Mouse (Mus musculus) lung, postnatal 0 days (tissue): Measurements from ENCODE around the gene Prss50. TPM values are rescaled to one million over a fixed set of nuclear protein-coding genes. Genes with fewer than 3 reads are reported as not detected.
A peak's percentile ranks its signal among the peaks of the same experiment; 100 is the strongest.

Experiments
- ATAC-seq: fragments of 200-750 bp; cut with Nextera tagmentation; 2 replicates; pipeline ENCODE4 v1.8.0; 2017; ENCODE audit warnings: moderate library complexity
- DNase-seq: peaks from one replicate; pipeline ENCODE4 v3.0.0-alpha.2; 2016; ENCODE audit warnings: low spot score
- H3K27ac ChIP-seq: fragments of 300-500 bp; sonication (generic); 2 replicates; pipeline ENCODE4 v1.5.1; 2014; ENCODE audit warnings: antibody characterized with exemption, mild to moderate bottlenecking, low read length, mixed read lengths
- H3K27me3 ChIP-seq: fragments of 300-500 bp; sonication (generic); replicated peaks from 2 replicates; pipeline ENCODE4 v1.6.1; 2014; ENCODE audit warnings: low read length, mixed read lengths; ENCODE audit not compliant: insufficient read depth
- H3K36me3 ChIP-seq: fragments of 300-500 bp; sonication (generic); 2 replicates; pipeline ENCODE4 v1.6.1; 2014; ENCODE audit warnings: low read length, mixed read lengths; ENCODE audit not compliant: insufficient read depth
- H3K4me1 ChIP-seq: fragments of 300-500 bp; sonication (generic); 2 replicates; pipeline ENCODE4 v1.6.1; 2014; ENCODE audit warnings: antibody characterized with exemption, low read depth, low read length, mixed read lengths; ENCODE audit not compliant: insufficient read depth
- H3K4me2 ChIP-seq: fragments of 300-500 bp; sonication (generic); replicated peaks from 2 replicates; pipeline ENCODE4 v1.6.1; 2014; ENCODE audit warnings: low read depth, mild to moderate bottlenecking, low read length, moderate library complexity, mixed read lengths
- H3K4me3 ChIP-seq: fragments of 300-500 bp; sonication (generic); 2 replicates; pipeline ENCODE4 v1.5.1; 2014; ENCODE audit warnings: low read depth, low read length
- H3K9ac ChIP-seq: fragments of 300-500 bp; sonication (generic); replicated peaks from 2 replicates; pipeline ENCODE4 v1.6.1; 2014; ENCODE audit warnings: low read depth, mild to moderate bottlenecking
- H3K9me3 ChIP-seq: fragments of 300-500 bp; sonication (generic); 2 replicates; pipeline ENCODE4 v1.6.1; 2016; ENCODE audit warnings: low read length, mixed read lengths
- CTCF ChIP-seq: IDR thresholded peaks from 2 replicates; pipeline ENCODE4 v1.5.1; 2016; ENCODE audit warnings: antibody characterized with exemption, mild to moderate bottlenecking
- EP300 ChIP-seq: IDR thresholded peaks from 2 replicates; pipeline ENCODE4 v1.6.1; 2016; ENCODE audit warnings: antibody characterized with exemption, mild to moderate bottlenecking, control low read depth
- WGBS: fragments of 180-500 bp; shearing (Covaris S2); extraction: QIAGEN DNeasy Blood & Tissue Kit; methylation state at CpG from one replicate; pipeline ENCODE4 v1.1.7; 2014; 5-methylcytosine and 5-hydroxymethylcytosine counted together
- polyA plus RNA-seq: library from polyadenylated mRNA; unstranded; fragments of >200 nt; fragmentation: Nextera tagmentation; extraction: Ambion mirVana; gene quantifications from 2 replicates; pipeline ENCODE4 v1.2.1, GENCODE M21; 2015

Gene Prss50
- polyA plus RNA-seq, 1 experiment from 2014 or later = 0.20 TPM

DNA sequence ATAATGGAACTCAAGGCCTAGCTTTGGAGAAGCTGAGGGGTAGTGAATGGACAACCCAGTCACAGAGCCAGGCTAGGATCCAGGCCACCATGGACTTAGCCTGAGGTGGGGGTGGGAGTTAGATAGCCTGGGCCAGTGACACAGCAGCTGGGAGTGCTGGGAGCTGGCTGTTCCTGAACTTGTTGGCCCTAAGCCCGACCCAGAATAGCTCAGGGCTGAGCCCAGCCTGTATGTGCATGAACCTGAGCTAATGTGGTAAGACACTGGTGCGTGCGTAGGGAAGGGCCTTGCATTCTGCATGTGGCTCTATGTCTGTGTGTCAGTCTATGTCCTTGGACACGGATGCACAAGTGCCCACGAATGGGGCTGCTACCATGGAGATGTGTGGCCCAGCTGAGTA, 20.1 kb downstream of the Prss50 start:
- no peak overlapping the region for H3K4me2 ChIP-seq
- no peak overlapping the region for H3K4me3 ChIP-seq
- H3K9me3 ChIP-seq = no peaks in the 10 kb centered on the region
- no peak for TF ChIP-seq EP300
- TF ChIP-seq CTCF = no peak
- ATAC-seq (no peak), DNase-seq (no peak)
- WGBS = 73% methylated on average over 5 of the region's 5 CpGs
- no peak overlapping the region; the same call in 1 of the 2 replicates for H3K27ac ChIP-seq
- H3K36me3 ChIP-seq = no peaks in the 10 kb centered on the region
- peaks cover 11% of the 10 kb centered on the region; the same call in 1 of the 2 replicates for H3K4me1 ChIP-seq
- no peak overlapping the region for H3K9ac ChIP-seq
- H3K27me3 ChIP-seq = no peaks in the 10 kb centered on the region

DNA sequence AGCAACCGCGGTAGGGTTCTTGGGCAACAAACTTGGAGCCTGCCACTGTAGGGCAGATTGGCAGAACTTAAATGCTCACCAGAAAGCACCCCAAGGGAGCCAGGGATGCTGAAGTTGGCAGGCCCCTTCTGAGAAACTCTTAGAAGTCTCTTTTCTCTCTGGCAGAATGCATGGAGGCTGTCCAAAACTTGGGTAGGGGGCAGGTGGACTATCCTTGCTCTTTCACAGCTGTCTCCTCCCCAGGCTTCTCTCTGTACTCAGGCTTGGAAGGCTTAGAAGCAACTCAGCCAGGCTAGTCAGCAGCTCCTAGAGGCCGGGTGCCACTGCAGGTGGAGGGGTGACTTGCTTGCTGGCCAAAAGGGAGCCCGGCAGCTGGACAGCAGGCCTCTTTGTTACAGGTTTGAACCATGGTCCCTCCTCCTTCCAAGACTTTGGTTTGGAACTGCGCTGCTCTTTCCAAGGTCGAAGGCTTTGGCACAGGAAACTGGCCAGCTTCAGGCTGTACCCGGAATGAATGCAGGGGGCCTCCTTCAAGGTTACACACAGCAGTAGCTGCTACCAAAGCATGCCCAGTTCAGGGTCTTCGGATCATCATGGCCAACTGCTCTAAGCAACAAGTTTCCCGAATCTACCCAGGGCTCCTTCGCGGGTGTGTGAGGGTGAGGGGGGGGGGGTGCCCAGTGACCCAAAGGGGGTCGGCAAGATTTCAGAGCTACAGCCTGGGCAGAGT, 21.6 kb downstream of the Prss50 start, which contains the start of gene Als2cl:
Gene Als2cl, plus strand, starts transcription at position 680 of the 730 bp plus-strand sequence.
- peaks cover 11% of the 10 kb centered on the region; the same call in 1 of the 2 replicates for H3K4me1 ChIP-seq
- TF ChIP-seq EP300 (no peak), CTCF (peak; percentile 10; the same call in 1 of the 2 replicates)
- no peaks in the 10 kb centered on the region for H3K27me3 ChIP-seq
- WGBS = 9% methylated on average over 12 of the region's 12 CpGs
- H3K4me2 ChIP-seq = peak within 1 kb of the TSS; percentile 83
- no peaks in the 10 kb centered on the region for H3K9me3 ChIP-seq
- peak within 1 kb of the TSS; percentile 57 for H3K4me3 ChIP-seq
- peak within 1 kb of the TSS; percentile 91 for H3K27ac ChIP-seq
- ATAC-seq (0 out of 2 replicates have a peak, but pooled peaks have one; percentile 7), DNase-seq (peak; percentile 54)
- H3K36me3 ChIP-seq = no peaks in the 10 kb centered on the region
- H3K9ac ChIP-seq = peak within 1 kb of the TSS; percentile 41

GRCm38 (mm10) chr9:110879998-110880561, 22.3 kb downstream of the Prss50 start, which contains the start of gene Tmie:
Gene Tmie (minus strand): TSS chr9:110880113.
- DNase-seq (peak; percentile 94), ATAC-seq (peak; percentile 84)
- no peaks in the 10 kb centered on the region for H3K36me3 ChIP-seq
- TF ChIP-seq EP300 = peak; percentile 6; the same call in 1 of the 2 replicates
- no peak for TF ChIP-seq CTCF
- H3K4me3 ChIP-seq = peak within 1 kb of the TSS; percentile 57
- peak within 1 kb of the TSS; percentile 91 for H3K27ac ChIP-seq
- H3K4me1 ChIP-seq = peaks cover 11% of the 10 kb centered on the region; the same call in 1 of the 2 replicates
- H3K27me3 ChIP-seq = no peaks in the 10 kb centered on the region
- no peaks in the 10 kb centered on the region for H3K9me3 ChIP-seq
- peak within 1 kb of the TSS; percentile 41 for H3K9ac ChIP-seq
- peak within 1 kb of the TSS; percentile 83 for H3K4me2 ChIP-seq
- WGBS = 0% methylated on average over 39 of the region's 57 CpGs

- Histone ChIP-seq H3K4me3 (peak overlapping the region; percentile 57), H3K4me1 (peaks cover 11% of the 10 kb centered on the region; the same call in 1 of the 2 replicates), H3K9me3 (no peaks in the 10 kb centered on the region), H3K27me3 (no peaks in the 10 kb centered on the region), H3K36me3 (no peaks in the 10 kb centered on the region), H3K9ac (peak overlapping the region; percentile 35; the same call in 1 of the 2 replicates), H3K27ac (peak overlapping the region; percentile 91), H3K4me2 (peak overlapping the region; percentile 83)
- TF ChIP-seq EP300 (peak; percentile 44; the same call in 1 of the 2 replicates), CTCF (no peak)
- 37% methylated on average over 4 of the region's 4 CpGs for WGBS
- peak; percentile 81 for ATAC-seq
- peak; percentile 87 for DNase-seq
These were observed 23.0 kb downstream of the Prss50 start for GRCm38 (mm10) chr9:110880772-110881171.

DNA sequence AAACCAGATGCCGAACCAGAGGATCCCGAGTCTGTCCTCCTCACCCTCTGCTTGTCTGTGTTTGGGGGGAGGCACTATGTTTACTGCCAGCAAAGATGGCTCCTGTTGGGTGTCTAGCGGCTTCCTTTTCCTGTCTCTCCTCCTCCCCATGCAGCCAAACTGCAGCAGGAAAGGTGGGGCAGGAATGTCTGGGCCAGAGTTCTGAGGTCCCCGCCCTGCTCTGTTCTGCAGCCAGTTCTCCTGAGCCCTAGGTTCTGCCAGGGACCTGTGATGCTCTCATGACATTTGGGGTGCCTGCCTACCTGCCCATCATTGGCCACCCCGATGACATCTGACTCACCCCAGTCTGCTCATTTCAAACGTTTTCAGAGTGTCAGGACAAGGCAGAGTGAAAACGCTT, 24.2 kb downstream of the Prss50 start:
- Histone ChIP-seq H3K36me3 (no peaks in the 10 kb centered on the region), H3K9me3 (no peaks in the 10 kb centered on the region), H3K27me3 (no peaks in the 10 kb centered on the region), H3K4me2 (peak overlapping the region; percentile 83), H3K4me3 (no peak overlapping the region), H3K27ac (peak overlapping the region; percentile 91), H3K4me1 (peaks cover 11% of the 10 kb centered on the region; the same call in 1 of the 2 replicates), H3K9ac (no peak overlapping the region)
- ATAC-seq = peak; percentile 20; the same call in 1 of the 2 replicates
- TF ChIP-seq CTCF (no peak), EP300 (peak; percentile 66; the same call in 1 of the 2 replicates)
- peak; percentile 67 for DNase-seq
- WGBS = 46% methylated on average over 7 of the region's 7 CpGs
